In genomic region chr17:72918571-72919541, GRCm38 (mm10) we compare ENCODE assay signal across 7 mouse cellular contexts. TPM values are rescaled to one million over a fixed set of nuclear protein-coding genes. Genes with fewer than 3 reads are reported as not detected.
DNase-seq lines count a peak whose midpoint lies in the region; ATAC-seq lines count a peak whose summit lies in the region.

No protein-coding gene starts in this region.

- H3K27ac ChIP-seq in brown adipose tissue, adult 24 weeks (replicated peaks; ENCODE audit: low read depth, low read length): peak overlapping the region; percentile 83
- H3K27ac ChIP-seq in forebrain, embryonic 14.5 days (ENCODE audit: low read depth, low read length): peak overlapping the region; percentile 88

- H3K4me1 ChIP-seq in brown adipose tissue, adult 24 weeks (ENCODE audit: control insufficient read depth, insufficient read depth, insufficient read length, low read length): no peaks in the 10 kb centered on the region; the same call in 1 of the 2 replicates
- peaks cover 36% of the 10 kb centered on the region for H3K4me1 ChIP-seq in forebrain, embryonic 14.5 days (ENCODE audit: control insufficient read depth, insufficient read depth, low read length)
- peaks cover 35% of the 10 kb centered on the region for H3K4me1 ChIP-seq in megakaryocyte, embryonic 14.5 days

- no peaks in the 10 kb centered on the region for H3K9me3 ChIP-seq in forebrain, embryonic 14.5 days (replicated peaks; ENCODE audit: control insufficient read depth, low read length)
- no peaks in the 10 kb centered on the region for H3K9me3 ChIP-seq in megakaryocyte, embryonic 14.5 days

- DNase-seq in NIH3T3 (ENCODE audit: low read depth): peak; percentile 69
- DNase-seq in forebrain, embryonic 14.5 days (ENCODE audit: low spot score): peak; percentile 73
- peak; percentile 25 to 37 for DNase-seq in layer of hippocampus, postnatal 36 days
- DNase-seq in right cerebral cortex, postnatal 25 days: peak; percentile 43

- H3K4me2 ChIP-seq in forebrain, embryonic 14.5 days (ENCODE audit: low read length): peak overlapping the region; percentile 75

- peaks cover 14% of the 10 kb centered on the region for H3K36me3 ChIP-seq in forebrain, embryonic 14.5 days (ENCODE audit: control insufficient read depth, insufficient read depth, low read length)
- H3K36me3 ChIP-seq in megakaryocyte, embryonic 14.5 days (replicated peaks; ENCODE audit: low read length): peaks cover 29% of the 10 kb centered on the region

- ATAC-seq in forebrain, embryonic 14.5 days: peak; percentile 60
- ATAC-seq in hematopoietic stem cell, adult 5-6 weeks (replicated peaks in 1 of 2; ENCODE audit: insufficient read depth in 1 of 2, low FRiP score in 2 of 2, low TSS enrichment in 1 of 2, low read depth in 1 of 2, poor library complexity in 2 of 2, severe bottlenecking in 2 of 2): peak; percentile 50

- H3K27me3 ChIP-seq in forebrain, embryonic 14.5 days (replicated peaks; ENCODE audit: control insufficient read depth, insufficient read depth, low read length): no peaks in the 10 kb centered on the region
- peaks cover 16% of the 10 kb centered on the region for H3K27me3 ChIP-seq in megakaryocyte, embryonic 14.5 days (replicated peaks)

- peak overlapping the region; percentile 95 for H3K9ac ChIP-seq in forebrain, embryonic 14.5 days (ENCODE audit: low read length)

- peak overlapping the region; percentile 87 for H3K4me3 ChIP-seq in brown adipose tissue, adult 24 weeks (ENCODE audit: insufficient read depth, low read depth, low read length)
- H3K4me3 ChIP-seq in forebrain, embryonic 14.5 days (ENCODE audit: low read depth, low read length): peak overlapping the region; percentile 71
- H3K4me3 ChIP-seq in megakaryocyte, embryonic 14.5 days (replicated peaks): peak overlapping the region; percentile 95

- WGBS in forebrain, embryonic 14.5 days: under 1% methylated on average over 54 of the region's 54 CpGs

RNA-seq across cellular contexts. Expression of gene Lbh, which starts 0.8 kb away (rescaled TPM):
- 8.9 and 15.8 TPM in 2 replicates for polyA plus RNA-seq in brown adipose tissue, adult 24 weeks (2012; ENCODE audit: insufficient read depth, insufficient read length, missing spikeins)
- polyA plus RNA-seq in forebrain, embryonic 14.5 days (2014; fragmentation: Nextera tagmentation; extraction: Ambion mirVana): 8.1 and 8.7 TPM in 2 replicates
- total RNA-seq in hematopoietic stem cell, adult 5-6 weeks (2017): 23.1 and 24.5 TPM in 2 replicates
- 10 to 100 TPM; 32.6 to 35.7 TPM for total RNA-seq in layer of hippocampus, postnatal 36 days (2021)
- polyA plus RNA-seq in megakaryocyte, embryonic 14.5 days (2012; ENCODE audit: insufficient read depth, low replicate concordance): 7.2 and 15.9 TPM in 2 replicates

Comparison
In these comparisons a context has a peak if more than half of its experiments do, and no peak if none do; other contexts are left out.
1. Peak in every context shown above with its lines: DNase-seq, ATAC-seq, H3K4me3 ChIP-seq and H3K27ac ChIP-seq.